27 mouse cellular contexts compared by ENCODE assay signal in the genomic region with DNA sequence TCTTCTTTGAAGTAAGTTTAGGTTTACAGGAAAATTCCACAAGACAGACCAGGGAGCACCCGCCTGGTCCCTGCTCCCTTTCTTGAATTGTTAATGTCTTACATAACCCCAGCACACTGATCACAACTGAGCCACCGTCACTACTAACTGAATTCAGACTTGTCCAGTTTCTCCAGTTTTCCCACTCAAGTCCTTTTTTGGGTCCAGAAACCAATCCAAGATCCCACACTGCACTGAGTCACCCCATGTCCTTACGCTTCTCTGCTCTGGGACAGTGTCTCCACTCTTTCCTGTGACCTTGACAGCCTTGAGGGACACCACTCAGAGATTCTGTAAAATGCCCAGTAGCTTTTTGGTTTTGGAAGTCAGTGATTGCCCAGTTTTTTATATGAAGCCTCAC. TPM values are rescaled to one million over a fixed set of nuclear protein-coding genes. Genes with fewer than 3 reads are reported as not detected.
DNase-seq lines count a peak whose midpoint lies in the region; ATAC-seq lines count a peak whose summit lies in the region.
"Had no signal": no experiment of that assay in that cellular context is flagged by ENCODE, and none has a peak within 500 bp of the region (broad histone marks: within the 10 kb centered on the region; RNA-seq: fewer than 3 reads in every experiment).

No protein-coding gene starts in this region.

- H3K27ac ChIP-seq in neural tube, embryonic 13.5 days (replicated peaks) = 0 out of 2 replicates have a peak overlapping the region, but pooled peaks have one; percentile 18
- H3K27ac ChIP-seq in neural tube, embryonic 15.5 days (replicated peaks) = no peak overlapping the region
- H3K27ac ChIP-seq: embryonic facial prominence, embryonic 12.5 days; embryonic facial prominence, embryonic 15.5 days; forebrain, embryonic 15.5 days; gastrocnemius, adult 2 months; hindbrain, postnatal 0 days had no signal

- H3K4me2 ChIP-seq in neural tube, embryonic 13.5 days = no peak overlapping the region
- no peak overlapping the region for H3K4me2 ChIP-seq in neural tube, embryonic 15.5 days
- H3K4me2 ChIP-seq: embryonic facial prominence, embryonic 12.5 days; embryonic facial prominence, embryonic 15.5 days; forebrain, embryonic 15.5 days; heart, embryonic 11.5 days; hindbrain, embryonic 13.5 days had no signal

- no peak overlapping the region for H3K9ac ChIP-seq in neural tube, embryonic 13.5 days
- H3K9ac ChIP-seq in neural tube, embryonic 15.5 days (replicated peaks) = no peak overlapping the region
- H3K9ac ChIP-seq: embryonic facial prominence, embryonic 12.5 days; embryonic facial prominence, embryonic 15.5 days; forebrain, embryonic 15.5 days; hindbrain, embryonic 13.5 days had no signal

- no peaks in the 10 kb centered on the region for H3K9me3 ChIP-seq in neural tube, embryonic 13.5 days
- no peaks in the 10 kb centered on the region for H3K9me3 ChIP-seq in neural tube, embryonic 15.5 days (replicated peaks)
- H3K9me3 ChIP-seq: embryonic facial prominence, embryonic 12.5 days; embryonic facial prominence, embryonic 15.5 days; forebrain, embryonic 15.5 days; G1E; hindbrain, embryonic 13.5 days had no signal

- WGBS in neural tube, embryonic 13.5 days = 87% methylated on average over 3 of the region's 3 CpGs
- WGBS in neural tube, embryonic 15.5 days = 89% methylated on average over 3 of the region's 3 CpGs

- no peaks in the 10 kb centered on the region for H3K27me3 ChIP-seq in neural tube, embryonic 13.5 days
- H3K27me3 ChIP-seq in neural tube, embryonic 15.5 days (replicated peaks) = no peaks in the 10 kb centered on the region
- H3K27me3 ChIP-seq: hindbrain, embryonic 13.5 days had no signal

- ATAC-seq in frontal cortex, adult (ENCODE audit: low TSS enrichment) = peak; percentile 35; the same call in 1 of the 2 replicates
- ATAC-seq in neural tube, embryonic 13.5 days (ENCODE audit: low read depth) = no peak
- no peak for ATAC-seq in neural tube, embryonic 15.5 days (ENCODE audit: low FRiP score)
- ATAC-seq: forebrain, embryonic 15.5 days; hindbrain, postnatal 0 days; inflammation-experienced regulatory T-cells, adult 6 months; intestine, embryonic 16.5 days had no signal

- DNase-seq in adrenal gland, adult 2 months = peak; percentile 26
- no peak for DNase-seq in adrenal gland, adult 8-10 months
- no peak for DNase-seq in frontal cortex, postnatal 36 days (ENCODE audit: low spot score in 2 of 2)
- peak; percentile 62 for DNase-seq in brain, adult 2 months (ENCODE audit: low read depth, low spot score)
- DNase-seq: B cell, adult 2 months; cerebellum, adult 11 months; cerebellum, adult 2 months; cerebellum, adult 9-11 months; cerebellum, postnatal 25 days; gastrocnemius, adult 2 months; gastrocnemius, postnatal 14 days; heart, adult 11 months; kidney, adult 18-20 months had no signal

- H3K4me3 ChIP-seq in neural tube, embryonic 13.5 days = no peak overlapping the region
- H3K4me3 ChIP-seq in neural tube, embryonic 15.5 days (replicated peaks) = no peak overlapping the region
- H3K4me3 ChIP-seq: embryonic facial prominence, embryonic 12.5 days; embryonic facial prominence, embryonic 15.5 days; forebrain, embryonic 15.5 days; gastrocnemius, adult 2 months; hindbrain, embryonic 13.5 days had no signal

- peaks cover 62% of the 10 kb centered on the region for H3K4me1 ChIP-seq in neural tube, embryonic 13.5 days (replicated peaks)
- peaks cover 39% of the 10 kb centered on the region for H3K4me1 ChIP-seq in neural tube, embryonic 15.5 days

- H3K36me3 ChIP-seq in neural tube, embryonic 13.5 days = no peaks in the 10 kb centered on the region
- no peaks in the 10 kb centered on the region for H3K36me3 ChIP-seq in neural tube, embryonic 15.5 days
- H3K36me3 ChIP-seq: embryonic facial prominence, embryonic 12.5 days; embryonic facial prominence, embryonic 15.5 days; forebrain, embryonic 15.5 days; G1E; hindbrain, embryonic 13.5 days had no signal

RNA-seq across cellular contexts. Expression of a gene that starts 41.0 kb away (rescaled TPM):
- total RNA-seq in adrenal gland, adult 2 months (2021) = 10 to 100 TPM; 20.8 to 26.9 TPM
- 20.4 and 24.2 TPM in 2 replicates for polyA plus RNA-seq in adrenal gland, adult 2 months (2012; rRNA removed)
- total RNA-seq in adrenal gland, adult 8-10 months (2022) = 10 to 100 TPM; 29.0 to 30.9 (median 30.3) TPM
- 55.4 and 58.9 TPM in 2 replicates for polyA plus RNA-seq in neural tube, embryonic 13.5 days (2015; fragmentation: Nextera tagmentation; extraction: Ambion mirVana)
- 69.6 and 71.6 TPM in 2 replicates for polyA plus RNA-seq in neural tube, embryonic 15.5 days (2015; fragmentation: Nextera tagmentation; extraction: Ambion mirVana)

RNA-seq across cellular contexts. Expression of a gene that starts 48.3 kb away (rescaled TPM):
- total RNA-seq in adrenal gland, adult 2 months (2021) = 10 to 100 TPM; 13.0 to 16.7 TPM
- polyA plus RNA-seq in adrenal gland, adult 2 months (2012; rRNA removed) = 47.1 and 59.1 TPM in 2 replicates
- total RNA-seq in adrenal gland, adult 8-10 months (2022) = 10 to 100 TPM; 18.1 to 39.2 (median 25.6) TPM
- 16.0 and 16.2 TPM in 2 replicates for polyA plus RNA-seq in neural tube, embryonic 13.5 days (2015; fragmentation: Nextera tagmentation; extraction: Ambion mirVana)
- 13.0 and 20.6 TPM in 2 replicates for polyA plus RNA-seq in neural tube, embryonic 15.5 days (2015; fragmentation: Nextera tagmentation; extraction: Ambion mirVana)

RNA-seq across cellular contexts. Expression of a gene that starts 50.2 kb away (rescaled TPM):
- 100 to 1,000 TPM; 384 to 522 TPM for total RNA-seq in adrenal gland, adult 2 months (2021)
- 133 and 135 TPM in 2 replicates for polyA plus RNA-seq in adrenal gland, adult 2 months (2012; rRNA removed)
- 100 to 1,000 TPM; 273 to 388 (median 339) TPM for total RNA-seq in adrenal gland, adult 8-10 months (2022)
- 479 and 545 TPM in 2 replicates for polyA plus RNA-seq in neural tube, embryonic 13.5 days (2015; fragmentation: Nextera tagmentation; extraction: Ambion mirVana)
- polyA plus RNA-seq in neural tube, embryonic 15.5 days (2015; fragmentation: Nextera tagmentation; extraction: Ambion mirVana) = 463 and 500 TPM in 2 replicates

RNA-seq across cellular contexts. Expression of a gene that starts 53.3 kb away (rescaled TPM):
- total RNA-seq in adrenal gland, adult 2 months (2021) = 1 to 10 TPM in 1 of 2 experiments, under 1 TPM in 1; 0.49 to 1.0 TPM
- polyA plus RNA-seq in adrenal gland, adult 2 months (2012; rRNA removed) = 1.1 and 2.9 TPM in 2 replicates
- total RNA-seq in adrenal gland, adult 8-10 months (2022) = 1 to 10 TPM in 1 of 4 experiments, under 1 TPM in 3; 0.42 to 1.1 (median 0.71) TPM
- 127 and 128 TPM in 2 replicates for polyA plus RNA-seq in neural tube, embryonic 13.5 days (2015; fragmentation: Nextera tagmentation; extraction: Ambion mirVana)
- polyA plus RNA-seq in neural tube, embryonic 15.5 days (2015; fragmentation: Nextera tagmentation; extraction: Ambion mirVana) = 190 and 224 TPM in 2 replicates
- total RNA-seq: common myeloid progenitor, adult 5-6 weeks; G1E; hematopoietic stem cell, adult 5-6 weeks had no signal
- polyA plus RNA-seq: G1E had no signal

Comparison
In these comparisons a context has a peak if more than half of its experiments do, and no peak if none do; other contexts are left out.
1. DNase-seq: peak in adrenal gland, adult 2 months (single experiment) and brain, adult 2 months (single experiment); none in adrenal gland, adult 8-10 months (single experiment) and frontal cortex, postnatal 36 days (0 of 2).